Mouse (Mus musculus) neural tube, embryonic 15.5 days (tissue): ENCODE measurements around the gene Nkd2. TPM values are rescaled to one million over a fixed set of nuclear protein-coding genes. Genes with fewer than 3 reads are reported as not detected.

ENCODE experiments used
- ATAC-seq: fragments of 200-750 bp; cut with Nextera tagmentation; 2 replicates; pipeline ENCODE4 v1.8.0; 2017; ENCODE audit warnings: mild to moderate bottlenecking, moderate TSS enrichment, moderate library complexity; ENCODE audit not compliant: low FRiP score
- H3K27ac ChIP-seq: fragments of 300-500 bp; sonication (generic); replicated peaks from 2 replicates; pipeline ENCODE4 v1.5.1; 2015; ENCODE audit warnings: mild to moderate bottlenecking, inconsistent platforms
- H3K27me3 ChIP-seq: fragments of 300-500 bp; sonication (generic); replicated peaks from 2 replicates; pipeline ENCODE4 v1.6.1; 2015; ENCODE audit warnings: inconsistent platforms
- H3K36me3 ChIP-seq: fragments of 300-500 bp; sonication (generic); 2 replicates; pipeline ENCODE4 v1.6.1; 2015; ENCODE audit warnings: inconsistent platforms
- H3K4me1 ChIP-seq: fragments of 300-500 bp; sonication (generic); 2 replicates; pipeline ENCODE4 v1.6.1; 2015; ENCODE audit warnings: inconsistent platforms
- H3K4me2 ChIP-seq: fragments of 300-500 bp; sonication (generic); 2 replicates; pipeline ENCODE4 v1.6.1; 2015; ENCODE audit warnings: inconsistent platforms, mild to moderate bottlenecking, moderate library complexity
- H3K4me3 ChIP-seq: fragments of 300-500 bp; sonication (generic); replicated peaks from 2 replicates; pipeline ENCODE4 v1.5.1; 2015; ENCODE audit warnings: mild to moderate bottlenecking, inconsistent platforms
- H3K9ac ChIP-seq: fragments of 300-500 bp; sonication (generic); replicated peaks from 2 replicates; pipeline ENCODE4 v1.6.1; 2015; ENCODE audit warnings: mild to moderate bottlenecking, inconsistent platforms
- H3K9me3 ChIP-seq: fragments of 300-500 bp; sonication (generic); replicated peaks from 2 replicates; pipeline ENCODE4 v1.6.1; 2016; ENCODE audit warnings: inconsistent platforms
- WGBS: fragments of 180-500 bp; shearing (Covaris S2); methylation state at CpG from one replicate; pipeline ENCODE4 v1.1.7; 2015; ENCODE audit warnings: mixed read lengths; 5-methylcytosine and 5-hydroxymethylcytosine counted together
- polyA plus RNA-seq: library from polyadenylated mRNA; unstranded; fragments of >200 nt; fragmentation: Nextera tagmentation; extraction: Ambion mirVana; gene quantifications from 2 replicates; pipeline ENCODE4 v1.2.1, GENCODE M21; 2015

The Nkd2 gene
- polyA plus RNA-seq, 1 experiment from 2014 or later: 12.2 TPM

DNA sequence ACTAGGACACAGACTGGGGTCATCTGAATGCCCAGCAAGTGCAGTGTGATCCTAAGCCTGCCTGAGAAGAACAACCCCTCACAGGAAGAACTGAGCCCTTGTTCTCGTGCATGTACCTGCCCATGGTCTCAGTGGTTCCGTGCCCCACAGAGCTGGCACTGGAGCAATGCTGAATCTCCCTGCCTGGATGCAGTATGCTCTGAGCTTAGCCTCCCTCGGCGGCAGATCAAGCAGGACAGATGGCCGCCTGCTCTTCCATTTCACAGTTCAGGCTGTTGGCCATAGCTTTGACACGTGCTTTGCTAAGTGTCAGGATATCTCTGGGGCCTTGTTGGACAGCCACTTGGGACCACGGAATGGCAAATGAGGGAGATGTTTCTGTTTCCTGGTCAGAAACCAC, 33.2 kb downstream of the Nkd2 start:
- H3K36me3 ChIP-seq: no peaks in the 10 kb centered on the region
- 90% methylated on average over 7 of the region's 7 CpGs for WGBS

DNA sequence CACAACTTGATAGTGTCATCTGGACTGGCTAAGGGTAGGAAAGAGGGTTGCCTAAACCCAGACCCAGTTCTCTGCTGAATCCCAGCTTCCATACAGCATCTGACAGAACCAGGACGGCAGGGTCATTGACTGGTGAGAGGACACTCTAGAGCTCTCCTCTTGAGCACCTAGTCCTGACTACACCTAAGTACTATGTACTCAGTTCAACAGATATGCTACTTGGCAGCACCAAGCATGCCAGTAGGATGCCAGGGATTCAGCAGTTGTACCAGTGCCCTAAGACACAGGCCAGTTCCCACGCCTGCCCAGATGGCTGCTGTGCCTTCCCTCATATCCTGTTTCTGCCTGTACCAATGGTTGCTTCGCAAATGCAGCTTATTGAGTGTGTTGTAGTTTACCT, 34.5 kb downstream of the Nkd2 start:
- Histone ChIP-seq H3K4me1 (no peaks in the 10 kb centered on the region), H3K9me3 (no peaks in the 10 kb centered on the region), H3K4me2 (no peak overlapping the region), H3K4me3 (no peak overlapping the region), H3K27me3 (no peaks in the 10 kb centered on the region), H3K9ac (no peak overlapping the region), H3K27ac (no peak overlapping the region), H3K36me3 (no peaks in the 10 kb centered on the region)
- 98% methylated on average over 3 of the region's 3 CpGs for WGBS
- no peak for ATAC-seq

More for the DNA sequence above, 33.2 kb downstream of the Nkd2 start:
- Histone ChIP-seq H3K4me2 (no peak overlapping the region), H3K27ac (no peak overlapping the region), H3K4me3 (no peak overlapping the region), H3K4me1 (no peaks in the 10 kb centered on the region), H3K9ac (no peak overlapping the region), H3K9me3 (no peaks in the 10 kb centered on the region), H3K27me3 (no peaks in the 10 kb centered on the region)
- ATAC-seq: no peak

DNA sequence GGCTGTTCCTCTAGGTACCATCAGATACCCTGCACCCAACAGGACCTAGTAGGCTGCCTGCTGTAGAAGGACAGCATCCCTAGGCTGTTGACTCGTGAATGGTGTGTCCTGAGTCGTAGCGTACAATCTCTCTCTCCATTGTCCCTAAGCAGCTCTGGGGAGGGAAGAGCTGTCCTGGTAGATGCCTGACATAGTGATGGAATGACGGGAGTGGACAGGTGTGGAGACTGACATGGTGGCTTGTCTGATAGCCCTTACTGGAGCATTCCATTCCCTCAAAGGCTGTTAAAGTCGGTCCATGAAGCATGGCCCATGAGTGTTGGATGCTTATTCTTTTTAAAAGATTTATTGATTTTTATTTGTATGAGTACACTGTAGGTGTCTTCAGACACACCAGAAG, 42.5 kb downstream of the Nkd2 start:
- H3K4me3 ChIP-seq: no peak overlapping the region
- H3K36me3 ChIP-seq: 0 out of 2 replicates have a peak, but pooled peaks cover 7% of the 10 kb centered on the region
- no peak overlapping the region for H3K4me2 ChIP-seq
- no peak for ATAC-seq
- 96% methylated on average over 5 of the region's 5 CpGs for WGBS
- no peaks in the 10 kb centered on the region for H3K9me3 ChIP-seq
- H3K27ac ChIP-seq: no peak overlapping the region
- H3K9ac ChIP-seq: no peak overlapping the region
- H3K27me3 ChIP-seq: no peaks in the 10 kb centered on the region
- no peaks in the 10 kb centered on the region for H3K4me1 ChIP-seq

DNA sequence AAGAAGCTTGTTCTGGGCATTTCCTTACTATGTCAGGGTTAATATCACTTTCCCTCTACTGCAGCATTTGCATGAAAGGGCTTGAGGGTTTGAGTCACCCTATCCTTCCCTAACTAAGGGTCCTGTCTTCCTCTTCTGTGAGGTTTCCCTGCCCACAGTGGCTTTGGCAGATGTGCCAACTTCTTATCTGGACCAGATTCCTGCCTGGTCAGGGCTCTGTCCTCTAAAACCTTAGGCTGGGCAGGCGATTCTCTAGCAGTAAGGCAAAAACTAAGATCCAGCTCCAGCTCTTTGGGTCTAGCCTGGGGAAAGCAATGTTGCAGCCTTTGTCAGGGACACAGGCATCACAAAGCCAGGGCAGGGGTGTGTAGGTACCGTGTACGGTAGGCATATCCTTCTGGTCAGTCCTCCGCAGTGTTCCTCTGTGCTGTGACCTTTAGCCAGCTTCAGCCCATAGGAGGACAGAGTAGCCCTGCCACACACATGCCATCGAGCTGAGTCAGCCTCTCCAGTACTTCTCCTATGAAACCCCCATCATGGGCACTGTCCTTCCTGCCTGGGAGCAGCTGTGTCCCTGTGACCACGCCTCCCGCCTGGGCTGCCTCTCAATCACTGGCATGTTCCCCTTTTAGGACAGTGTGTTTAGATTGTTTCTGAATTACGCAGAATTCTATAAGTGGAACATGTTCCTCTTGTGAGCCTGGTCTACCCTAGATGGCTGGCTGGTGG, 43.8 kb downstream of the Nkd2 start:
- Histone ChIP-seq H3K4me1 (no peaks in the 10 kb centered on the region), H3K9me3 (no peaks in the 10 kb centered on the region), H3K36me3 (0 out of 2 replicates have a peak, but pooled peaks cover 7% of the 10 kb centered on the region), H3K9ac (no peak overlapping the region), H3K27ac (no peak overlapping the region), H3K4me3 (no peak overlapping the region), H3K27me3 (no peaks in the 10 kb centered on the region), H3K4me2 (no peak overlapping the region)
- 91% methylated on average over 8 of the region's 8 CpGs for WGBS
- no peak for ATAC-seq

DNA sequence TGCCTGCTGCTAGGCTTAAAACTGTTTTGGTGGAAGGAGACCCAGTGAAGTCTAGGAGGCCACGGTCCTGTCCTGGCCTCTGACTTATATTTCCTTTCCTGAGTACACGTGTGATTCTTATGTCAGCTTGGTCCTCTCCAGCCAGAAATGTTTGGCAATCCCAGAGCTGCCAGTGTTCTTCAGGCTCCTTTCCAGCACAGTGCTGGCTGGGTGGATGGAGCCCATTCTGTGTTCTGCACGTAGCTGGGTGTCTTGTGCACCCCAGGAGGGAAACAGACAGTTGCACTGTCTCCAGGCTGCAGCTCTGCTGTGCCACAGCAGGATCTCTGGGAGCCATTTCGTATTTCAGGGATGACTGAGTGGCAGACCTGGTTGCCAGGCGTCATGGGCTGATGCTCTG, 48.3 kb downstream of the Nkd2 start:
- no peak overlapping the region for H3K9ac ChIP-seq
- no peaks in the 10 kb centered on the region for H3K9me3 ChIP-seq
- no peaks in the 10 kb centered on the region for H3K4me1 ChIP-seq
- H3K27me3 ChIP-seq: no peaks in the 10 kb centered on the region
- WGBS: 80% methylated on average over 5 of the region's 5 CpGs
- no peak overlapping the region for H3K27ac ChIP-seq
- no peak for ATAC-seq
- no peak overlapping the region for H3K4me2 ChIP-seq
- H3K36me3 ChIP-seq: peaks cover 19% of the 10 kb centered on the region; the same call in 1 of the 2 replicates
- H3K4me3 ChIP-seq: no peak overlapping the region

DNA sequence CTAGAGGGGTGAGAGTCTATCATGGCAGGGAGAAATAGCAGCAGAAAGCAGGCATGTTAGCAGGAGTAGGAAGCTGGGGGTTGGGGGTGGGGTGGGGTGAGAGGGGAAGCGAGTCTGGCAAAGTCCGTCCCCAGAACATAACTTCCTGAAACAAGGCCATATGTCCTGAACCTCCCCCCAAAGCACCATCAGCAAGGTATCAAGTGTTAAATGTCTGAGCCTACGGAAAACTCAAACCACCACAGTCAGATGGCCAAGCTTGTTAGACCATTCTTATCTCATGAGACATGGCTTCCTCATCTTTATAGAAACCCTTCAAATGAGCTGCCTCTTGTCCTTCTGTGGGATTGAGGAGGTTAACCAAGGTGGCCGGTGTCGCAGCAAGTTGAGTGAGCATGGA, 54.3 kb downstream of the Nkd2 start:
- Histone ChIP-seq H3K36me3 (peaks cover 12% of the 10 kb centered on the region; the same call in 1 of the 2 replicates), H3K4me2 (no peak overlapping the region), H3K27ac (no peak overlapping the region), H3K4me3 (no peak overlapping the region), H3K4me1 (no peaks in the 10 kb centered on the region), H3K9me3 (no peaks in the 10 kb centered on the region), H3K9ac (no peak overlapping the region), H3K27me3 (no peaks in the 10 kb centered on the region)
- 93% methylated on average over 5 of the region's 5 CpGs for WGBS
- no peak for ATAC-seq

DNA sequence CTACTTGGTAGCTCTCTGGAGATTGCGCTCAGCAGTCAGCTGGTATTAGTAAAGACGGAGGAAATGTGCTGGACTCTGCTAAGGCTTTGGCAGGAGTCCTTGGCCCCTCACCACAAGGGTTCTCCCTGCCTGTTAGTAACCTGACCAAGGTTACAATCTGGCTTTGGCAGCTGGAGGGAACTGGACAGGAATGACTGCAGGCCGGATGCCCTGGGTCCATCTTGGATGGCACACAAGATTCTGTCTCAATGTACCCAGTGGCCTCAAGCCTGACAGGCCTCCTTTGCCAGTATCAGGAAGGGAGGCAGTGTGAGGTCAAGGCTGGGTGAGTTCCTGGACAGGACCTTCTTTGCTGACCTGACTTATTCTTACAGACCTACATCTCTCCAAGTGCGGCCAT, 55.3 kb downstream of the Nkd2 start:
- Histone ChIP-seq H3K27ac (no peak overlapping the region), H3K36me3 (peaks cover 15% of the 10 kb centered on the region; the same call in 1 of the 2 replicates), H3K4me2 (no peak overlapping the region), H3K9me3 (no peaks in the 10 kb centered on the region), H3K9ac (no peak overlapping the region), H3K4me1 (no peaks in the 10 kb centered on the region), H3K4me3 (no peak overlapping the region), H3K27me3 (no peaks in the 10 kb centered on the region)
- no peak for ATAC-seq
- WGBS: 95% methylated on average over 4 of the region's 4 CpGs

DNA sequence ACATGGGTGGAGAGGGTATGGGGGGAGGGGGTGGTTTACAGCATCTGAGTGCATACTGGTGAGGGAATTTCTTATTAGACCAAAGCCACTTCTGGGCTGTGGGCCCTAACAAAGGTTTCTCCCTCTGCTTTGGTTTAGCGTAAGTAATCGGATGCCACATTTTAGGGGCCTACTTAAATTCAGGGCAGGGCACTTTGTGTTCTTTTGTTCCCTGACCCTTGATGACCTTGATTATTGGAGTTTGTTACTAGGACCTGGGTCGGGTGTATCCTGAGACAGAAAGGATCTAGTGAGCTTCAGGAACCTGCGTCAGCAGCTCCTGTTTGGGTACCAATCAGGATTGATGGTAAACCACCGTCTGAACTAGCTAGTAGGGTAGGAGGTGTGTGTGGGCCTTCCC, 64.9 kb downstream of the Nkd2 start:
- ATAC-seq: no peak
- 0 out of 2 replicates have a peak, but pooled peaks cover 3% of the 10 kb centered on the region for H3K36me3 ChIP-seq
- no peaks in the 10 kb centered on the region for H3K4me1 ChIP-seq
- no peaks in the 10 kb centered on the region for H3K9me3 ChIP-seq
- no peak overlapping the region for H3K27ac ChIP-seq
- no peak overlapping the region for H3K4me2 ChIP-seq
- H3K27me3 ChIP-seq: no peaks in the 10 kb centered on the region
- whole genome bisulfite sequencing: 26% methylated on average over 5 of the region's 5 CpGs
- H3K9ac ChIP-seq: no peak overlapping the region
- no peak overlapping the region for H3K4me3 ChIP-seq

DNA sequence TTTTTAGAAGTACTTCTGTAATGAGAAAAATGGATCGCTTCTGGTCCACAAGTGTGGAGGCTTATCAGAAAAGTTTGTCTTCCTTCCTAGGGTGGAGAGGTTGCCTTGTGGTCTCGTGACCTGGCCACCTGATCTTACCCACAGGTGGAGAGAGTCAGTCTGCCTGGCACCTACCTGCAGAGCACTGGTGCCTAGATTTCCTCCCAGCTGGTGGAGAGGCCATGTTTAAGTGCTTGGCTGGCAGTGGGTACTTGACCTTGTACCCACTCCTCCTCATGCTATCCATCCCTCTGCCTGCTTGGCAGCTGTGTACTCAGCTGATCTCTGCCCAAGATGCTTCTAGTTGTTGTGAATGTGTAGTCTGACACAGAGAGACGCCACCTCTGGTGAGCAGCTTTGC, 69.9 kb downstream of the Nkd2 start:
- no peak for ATAC-seq
- H3K9me3 ChIP-seq: no peaks in the 10 kb centered on the region
- H3K4me1 ChIP-seq: peaks cover 6% of the 10 kb centered on the region; the same call in 1 of the 2 replicates
- no peak overlapping the region for H3K4me2 ChIP-seq
- H3K4me3 ChIP-seq: no peak overlapping the region
- H3K27me3 ChIP-seq: no peaks in the 10 kb centered on the region
- no peaks in the 10 kb centered on the region for H3K36me3 ChIP-seq
- H3K9ac ChIP-seq: no peak overlapping the region
- WGBS: 84% methylated on average over 3 of the region's 3 CpGs
- no peak overlapping the region for H3K27ac ChIP-seq

DNA sequence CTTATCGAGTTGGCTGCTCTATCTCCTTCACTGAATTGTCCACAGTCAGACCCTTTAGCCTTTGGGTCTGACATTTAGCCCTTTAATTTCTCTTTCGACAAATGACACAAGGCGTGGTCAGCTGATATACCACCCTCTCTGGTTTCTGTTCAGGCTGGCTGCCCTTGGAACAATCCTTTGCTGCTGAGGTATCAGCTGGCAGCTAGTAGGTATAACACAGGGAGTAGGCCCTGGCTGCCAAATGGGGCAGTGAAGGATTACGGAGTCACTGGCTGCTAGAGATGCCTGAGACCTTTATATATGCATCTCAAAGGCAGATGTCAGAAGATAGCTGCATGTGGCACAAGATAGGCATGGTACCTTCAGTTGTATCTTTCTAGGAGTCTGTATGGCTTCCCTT, 71.6 kb downstream of the Nkd2 start:
- H3K4me2 ChIP-seq: no peak overlapping the region
- no peak overlapping the region for H3K4me3 ChIP-seq
- H3K27me3 ChIP-seq: no peaks in the 10 kb centered on the region
- no peak overlapping the region for H3K27ac ChIP-seq
- ATAC-seq: no peak
- no peaks in the 10 kb centered on the region for H3K36me3 ChIP-seq
- H3K4me1 ChIP-seq: peaks cover 10% of the 10 kb centered on the region; the same call in 1 of the 2 replicates
- WGBS: 83% methylated on average over 4 of the region's 4 CpGs
- H3K9ac ChIP-seq: no peak overlapping the region
- H3K9me3 ChIP-seq: no peaks in the 10 kb centered on the region

DNA sequence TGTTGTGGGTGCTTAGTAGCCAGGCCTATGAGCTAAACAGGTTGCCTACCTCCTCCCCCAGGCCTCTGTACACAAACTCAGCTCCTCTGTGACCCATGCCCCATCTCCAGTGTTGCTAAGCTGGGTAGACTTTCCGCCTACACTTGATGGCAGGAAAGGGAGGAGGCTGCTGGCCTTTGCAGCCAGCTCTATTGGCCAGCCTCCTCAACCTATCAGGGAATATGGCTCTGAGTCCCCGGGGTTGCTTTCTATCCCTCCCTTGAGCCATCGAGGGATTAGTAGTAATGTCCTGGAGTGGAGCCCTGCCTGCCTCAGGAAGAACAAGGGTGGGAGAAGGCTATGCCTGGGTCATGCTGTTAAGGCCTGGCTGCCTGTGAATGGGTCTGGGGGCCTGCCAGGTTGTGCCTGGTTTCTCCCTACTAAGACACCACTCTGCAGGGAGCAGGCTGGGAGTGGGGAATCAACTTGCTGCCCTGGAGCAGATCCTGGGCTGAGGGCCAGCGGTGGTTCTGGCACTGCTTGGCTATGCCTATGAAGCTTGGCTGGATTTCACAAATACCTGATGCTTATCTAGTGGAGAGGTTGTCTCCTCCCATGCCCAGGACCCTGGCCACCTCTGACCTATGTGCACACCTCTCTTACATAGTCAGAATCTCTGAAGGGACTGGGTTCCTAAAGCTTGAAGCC, 73.8 kb downstream of the Nkd2 start:
- Histone ChIP-seq H3K9me3 (no peaks in the 10 kb centered on the region), H3K27me3 (no peaks in the 10 kb centered on the region), H3K9ac (no peak overlapping the region), H3K27ac (no peak overlapping the region), H3K4me3 (no peak overlapping the region), H3K4me2 (no peak overlapping the region), H3K4me1 (peaks cover 10% of the 10 kb centered on the region; the same call in 1 of the 2 replicates), H3K36me3 (no peaks in the 10 kb centered on the region)
- ATAC-seq: peak; percentile 48; the same call in 1 of the 2 replicates
- 58% methylated on average over 4 of the region's 4 CpGs for WGBS

DNA sequence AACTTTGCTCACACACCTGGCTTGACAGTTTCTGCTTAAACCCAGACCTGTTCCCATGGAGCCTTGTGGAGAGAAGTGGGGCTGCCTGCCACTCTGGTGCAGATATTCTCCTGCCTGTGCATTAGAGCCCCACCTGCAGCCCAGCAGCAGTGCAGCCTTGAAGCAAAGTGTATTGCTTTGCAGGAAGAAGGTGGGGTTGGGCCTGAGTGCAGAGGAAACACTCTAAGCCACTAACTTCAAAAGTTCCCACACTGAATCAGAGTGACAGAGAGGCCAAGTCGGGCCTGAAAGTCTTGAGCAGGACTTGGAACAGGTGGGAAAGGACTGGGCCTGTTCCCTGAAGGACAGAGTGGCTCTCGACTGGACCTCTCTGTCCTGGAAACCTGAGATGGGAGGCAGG, 74.8 kb downstream of the Nkd2 start:
- H3K4me2 ChIP-seq: no peak overlapping the region
- no peaks in the 10 kb centered on the region for H3K9me3 ChIP-seq
- no peaks in the 10 kb centered on the region for H3K27me3 ChIP-seq
- H3K4me1 ChIP-seq: peaks cover 10% of the 10 kb centered on the region; the same call in 1 of the 2 replicates
- H3K9ac ChIP-seq: no peak overlapping the region
- no peak for ATAC-seq
- no peak overlapping the region for H3K4me3 ChIP-seq
- no peaks in the 10 kb centered on the region for H3K36me3 ChIP-seq
- no peak overlapping the region for H3K27ac ChIP-seq
- 65% methylated on average over 2 of the region's 2 CpGs for WGBS
